Mouse (Mus musculus): ENCODE data around the gene Ifngr2. TPM values are rescaled to one million over a fixed set of nuclear protein-coding genes. Genes with fewer than 3 reads are reported as not detected.

Ifngr2 gene
- polyA plus RNA-seq, 2 experiments from 2014 or later = 29.9 to 35.3 TPM

GRCm38 (mm10) chr16:91537065-91537464, 9.8 kb upstream of the Ifngr2 start:
- no peak for ATAC-seq

- ATAC-seq = no peak
Observed at GRCm38 (mm10) chr16:91538051-91538450, 8.8 kb upstream of the Ifngr2 start.

- no peak for ATAC-seq
Observed at GRCm38 (mm10) chr16:91538513-91538912, 8.4 kb upstream of the Ifngr2 start.

GRCm38 (mm10) chr16:91541573-91542081, 5.2 kb upstream of the Ifngr2 start:
- peak; percentile 34 for ATAC-seq

GRCm38 (mm10) chr16:91543619-91544018, 3.3 kb upstream of the Ifngr2 start:
- no peak for ATAC-seq

DNA sequence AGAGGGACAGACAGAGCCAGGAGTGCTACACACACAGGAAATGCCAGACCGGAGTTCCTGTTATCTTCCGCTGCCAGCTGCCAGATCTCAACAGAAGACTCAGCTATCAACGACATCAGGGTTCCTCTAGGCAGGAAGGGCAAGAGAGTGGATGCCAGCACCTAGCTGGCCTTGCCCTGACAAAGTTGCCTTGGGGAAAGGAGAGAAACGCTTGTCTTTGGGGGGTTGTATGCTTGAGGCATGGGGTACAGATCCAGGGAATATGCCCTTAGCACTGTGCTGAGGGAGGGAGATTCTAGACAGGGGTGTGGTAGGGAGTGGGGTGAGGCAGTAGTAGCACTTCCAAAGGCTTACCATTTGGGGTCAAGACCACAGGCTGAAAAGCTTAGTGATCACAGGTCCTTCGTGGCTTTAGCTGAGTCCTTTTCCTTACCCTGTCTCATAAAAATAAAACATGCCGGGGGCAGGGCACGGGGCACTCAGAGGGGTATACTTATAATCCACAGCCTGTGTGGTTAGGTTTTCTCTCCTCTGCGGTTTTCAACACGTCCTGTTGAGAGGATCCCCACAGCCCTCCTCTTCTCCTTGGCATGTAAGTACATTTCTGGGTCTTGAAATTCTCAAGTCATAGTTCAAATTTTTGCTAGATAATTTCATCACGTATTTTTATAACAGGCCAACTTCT, 1.1 kb upstream of the Ifngr2 start:
- ATAC-seq = peak; percentile 55

GRCm38 (mm10) chr16:91546391-91546835, 459 bp upstream of the Ifngr2 start:
- ATAC-seq = peak; percentile 10

GRCm38 (mm10) chr16:91547974-91548373, 1.1 kb downstream of the Ifngr2 start:
- no peak for ATAC-seq

DNA sequence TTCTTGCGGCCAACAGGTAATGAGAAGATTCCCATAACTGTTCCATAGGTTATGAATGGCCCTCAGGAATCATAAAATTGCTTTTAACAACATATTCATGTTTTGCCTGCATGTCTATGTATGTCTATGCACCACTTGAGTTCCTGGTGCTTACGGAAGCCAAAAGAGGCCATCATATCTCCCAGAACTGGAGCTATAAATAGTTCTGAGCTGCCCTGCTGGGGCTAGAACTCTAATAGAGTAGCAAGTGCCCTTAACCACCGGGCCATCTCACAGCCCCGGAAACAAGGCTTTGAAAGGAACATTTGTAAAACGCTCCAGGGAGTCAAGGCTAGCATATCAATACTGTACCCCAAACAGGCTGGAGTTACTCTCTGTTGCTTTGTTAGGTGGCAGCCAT, 1.7 kb downstream of the Ifngr2 start:
- peak; percentile 9 for ATAC-seq

- ATAC-seq = peak; percentile 32
Observed at GRCm38 (mm10) chr16:91548996-91549395, 2.1 kb downstream of the Ifngr2 start.

DNA sequence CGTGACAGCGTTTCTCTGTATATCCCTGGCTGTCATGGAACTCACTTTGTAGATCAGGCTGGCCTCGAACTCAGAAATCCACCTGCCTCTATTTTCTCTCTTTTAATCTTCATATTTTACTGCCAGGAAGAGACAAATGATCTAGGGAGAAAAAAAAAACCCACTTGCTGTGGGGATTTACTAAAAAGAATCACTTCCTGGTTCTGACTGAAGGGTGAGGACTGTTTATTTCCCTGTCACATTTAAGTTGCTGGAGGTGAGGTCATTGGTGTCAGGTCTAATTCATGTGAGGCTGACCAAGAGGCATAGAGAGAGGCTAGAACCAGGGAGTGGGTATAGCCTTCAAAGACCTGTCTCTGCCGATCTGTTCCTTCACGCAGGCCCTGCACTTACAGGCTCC, 2.7 kb downstream of the Ifngr2 start:
- ATAC-seq = no peak

- no peak for ATAC-seq
Observed at GRCm38 (mm10) chr16:91551081-91551524, 4.2 kb downstream of the Ifngr2 start.

GRCm38 (mm10) chr16:91552072-91552471, 5.2 kb downstream of the Ifngr2 start:
- ATAC-seq = no peak

- ATAC-seq = peak; percentile 66
Observed at GRCm38 (mm10) chr16:91553625-91554024, 6.8 kb downstream of the Ifngr2 start.

GRCm38 (mm10) chr16:91555017-91555605, 8.2 kb downstream of the Ifngr2 start:
- ATAC-seq = no peak

- no peak for ATAC-seq
Observed at GRCm38 (mm10) chr16:91556659-91557058, 9.8 kb downstream of the Ifngr2 start.

GRCm38 (mm10) chr16:91557214-91557613, 10.3 kb downstream of the Ifngr2 start:
- no peak for ATAC-seq

DNA sequence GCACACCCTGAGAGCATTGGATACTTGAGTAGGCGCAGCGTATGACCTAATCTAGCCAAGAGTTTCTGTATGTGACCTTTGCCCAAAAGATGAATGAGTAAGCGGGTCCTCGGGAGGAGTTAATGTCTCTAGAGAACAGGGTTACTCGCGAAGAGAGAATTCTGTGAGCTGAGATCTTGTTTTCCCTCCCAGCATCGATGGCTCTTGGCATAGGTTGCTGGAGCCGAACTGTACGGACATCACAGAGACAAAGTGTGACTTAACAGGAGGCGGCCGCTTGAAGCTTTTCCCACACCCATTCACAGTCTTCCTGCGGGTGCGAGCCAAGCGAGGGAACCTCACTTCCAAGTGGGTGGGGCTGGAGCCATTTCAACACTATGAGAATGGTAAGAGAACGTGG, 10.8 kb downstream of the Ifngr2 start:
- no peak for ATAC-seq

DNA sequence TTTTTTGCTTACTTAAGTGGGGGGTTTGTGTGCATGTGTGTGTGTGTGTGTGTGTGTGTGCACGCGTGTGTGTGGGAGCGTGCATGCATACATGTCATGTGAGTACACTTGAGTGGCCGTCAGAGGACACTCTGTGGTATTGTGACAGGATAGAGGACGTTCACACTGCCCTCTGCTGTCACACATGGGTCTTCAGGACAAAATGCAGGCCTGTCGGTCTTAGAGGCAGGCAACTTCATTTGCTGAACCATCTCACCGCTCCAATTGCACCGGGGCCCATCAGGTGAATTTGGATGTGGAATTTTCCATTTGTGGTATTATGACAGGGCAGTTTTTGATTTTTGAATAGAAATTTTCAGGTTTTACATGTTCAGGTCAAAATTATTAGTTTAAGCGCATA, 14.2 kb downstream of the Ifngr2 start:
- no peak for ATAC-seq

DNA sequence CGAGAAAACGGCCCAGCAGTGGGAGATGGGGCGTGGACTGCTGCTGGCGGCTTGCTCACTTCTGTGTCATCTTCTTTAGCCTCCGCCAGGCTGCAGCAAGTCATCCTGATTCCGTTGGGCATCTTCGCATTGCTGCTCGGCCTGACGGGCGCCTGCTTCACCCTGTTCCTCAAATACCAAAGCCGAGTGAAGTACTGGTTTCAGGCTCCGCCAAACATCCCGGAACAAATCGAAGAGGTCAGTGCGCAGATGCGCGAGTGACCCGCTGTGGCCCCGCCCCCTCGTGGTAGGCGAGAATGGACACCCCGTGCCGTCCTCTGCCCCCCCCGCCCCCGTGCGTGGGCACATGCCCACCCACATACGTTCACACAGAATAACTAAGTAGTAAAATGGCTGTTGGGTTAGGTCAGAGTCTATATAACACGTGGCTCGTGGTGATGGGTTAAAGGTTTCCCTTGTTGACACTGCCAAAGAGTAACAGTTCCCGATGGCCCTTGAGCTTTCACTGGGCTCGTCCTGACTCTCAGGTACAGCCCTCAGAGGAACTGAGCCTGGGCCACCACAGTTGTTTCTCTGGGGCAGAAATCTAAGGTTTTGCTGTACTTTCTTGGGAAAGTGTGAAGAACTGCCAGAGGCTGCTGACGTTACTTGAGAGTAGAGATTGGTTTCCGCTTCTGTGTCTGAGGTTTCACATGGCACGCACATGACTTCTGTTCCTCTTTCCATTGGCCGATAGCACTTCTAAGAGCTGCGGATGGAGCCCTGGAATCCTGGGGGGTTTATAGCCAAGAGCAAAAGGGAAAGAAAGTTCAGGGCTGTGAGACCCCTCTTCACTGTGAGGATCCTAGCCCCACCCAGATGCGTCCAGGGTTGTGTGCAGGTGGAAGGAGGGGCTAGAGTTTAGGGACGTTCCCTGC, 14.9 kb downstream of the Ifngr2 start:
- ATAC-seq = no peak

DNA sequence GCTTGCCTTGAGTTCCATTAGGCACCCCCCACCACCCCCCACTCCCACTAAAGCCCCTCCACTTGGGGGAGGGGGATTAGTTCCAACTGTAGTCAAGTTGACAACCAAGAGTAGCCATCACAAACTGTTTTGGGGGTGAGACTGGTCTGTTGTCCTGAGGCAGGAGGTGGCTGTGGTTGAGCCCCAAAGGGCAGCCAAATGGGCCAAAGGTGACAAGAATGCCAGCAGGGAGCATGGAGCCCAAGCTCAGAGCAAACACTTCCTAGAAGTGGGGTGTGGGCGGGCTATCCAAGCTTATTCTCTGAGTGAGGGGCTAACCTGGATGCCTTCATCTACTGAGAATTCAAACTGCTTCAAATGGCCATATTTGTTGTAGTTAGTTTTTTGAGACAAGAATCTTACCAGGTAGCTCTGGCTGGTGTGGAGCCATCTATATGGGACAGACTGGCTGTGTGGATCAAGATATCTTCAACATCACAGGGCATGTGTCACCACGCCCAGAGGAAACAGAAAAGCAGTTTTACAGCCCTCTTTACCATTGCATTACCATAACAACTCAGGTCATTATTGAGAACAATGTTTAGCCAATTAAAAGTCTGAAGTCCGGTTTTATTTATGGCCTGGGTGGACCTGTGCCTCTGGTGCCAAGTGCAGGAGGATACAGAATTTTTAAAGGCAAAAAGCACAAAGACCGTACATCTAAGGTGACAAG, 17.9 kb downstream of the Ifngr2 start:
- no peak for ATAC-seq

- ATAC-seq = no peak
Observed at GRCm38 (mm10) chr16:91565292-91565951, 18.6 kb downstream of the Ifngr2 start.

Measured in CD4-positive, CD25-positive, alpha-beta regulatory T cell, adult 4 months (primary cell).